Mouse (Mus musculus) E14TG2a.4 (cell line): ENCODE results near the gene Ppp1r11.

ENCODE experiments used
- CTCF ChIP-seq: conservative IDR thresholded peaks from 2 replicates; pipeline ENCODE4 v1.5.1; 2014; ENCODE audit warnings: low read length
- NANOG ChIP-seq: IDR thresholded peaks from 2 replicates; pipeline ENCODE4 v1.6.1; 2014; ENCODE audit warnings: borderline replicate concordance, low read length, mixed read lengths

DNA sequence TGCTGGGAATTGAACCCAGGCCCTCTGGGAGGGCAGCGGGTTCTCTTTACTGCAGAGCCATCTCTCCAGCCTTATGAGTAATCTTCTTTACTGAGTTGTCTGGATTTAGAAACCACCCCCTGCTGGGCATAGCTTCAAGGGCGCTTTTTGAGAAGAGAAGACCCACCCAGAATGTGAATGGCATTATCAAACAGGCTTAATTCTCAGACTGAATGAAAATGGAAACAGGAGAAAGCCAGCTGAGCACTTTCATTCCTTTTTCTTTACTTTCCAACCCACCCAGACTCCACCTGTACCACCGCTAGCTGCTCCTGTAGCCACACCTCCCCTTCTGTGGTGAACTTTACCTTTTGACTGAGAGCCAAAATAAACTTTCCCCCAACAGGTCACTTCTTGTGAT lies 43.9 kb upstream of the Ppp1r11 start:
- no peak for TF ChIP-seq CTCF
- TF ChIP-seq NANOG, result peak; percentile 75; the same call in 1 of the 2 replicates
